Mouse (Mus musculus) ovary, postnatal 10 days (tissue): Measurements from ENCODE around the gene 1110002E22Rik.

Source experiments
- DNase-seq: peaks from one replicate; pipeline ENCODE4 v3.0.0; 2022; ENCODE audit warnings: low spot score

The 1110002E22Rik gene

GRCm38 (mm10) chr3:138106887-138107286 lies 42.0 kb downstream of the 1110002E22Rik start:
- no peak for DNase-seq

- DNase-seq: no peak
These were observed 46.3 kb downstream of the 1110002E22Rik start for GRCm38 (mm10) chr3:138110910-138111782.

- DNase-seq: no peak
These were observed 49.3 kb downstream of the 1110002E22Rik start for GRCm38 (mm10) chr3:138114106-138114505.

GRCm38 (mm10) chr3:138116871-138117270 lies 52.0 kb downstream of the 1110002E22Rik start:
- no peak for DNase-seq

- no peak for DNase-seq
These were observed 53.5 kb downstream of the 1110002E22Rik start for GRCm38 (mm10) chr3:138118392-138118791.

GRCm38 (mm10) chr3:138118831-138119230 lies 54.0 kb downstream of the 1110002E22Rik start:
- DNase-seq: no peak

- DNase-seq: no peak
These were observed 54.7 kb downstream of the 1110002E22Rik start for GRCm38 (mm10) chr3:138119444-138120105.

- no peak for DNase-seq
These were observed 56.6 kb downstream of the 1110002E22Rik start for GRCm38 (mm10) chr3:138121461-138121860.

GRCm38 (mm10) chr3:138123842-138124241 lies 59.0 kb downstream of the 1110002E22Rik start:
- no peak for DNase-seq

- DNase-seq: no peak
These were observed 64.3 kb downstream of the 1110002E22Rik start for GRCm38 (mm10) chr3:138129110-138129509.

- DNase-seq: no peak
These were observed 65.8 kb downstream of the 1110002E22Rik start for GRCm38 (mm10) chr3:138130692-138131091.
